Mouse (Mus musculus): ENCODE measurements around the gene Plcb4. TPM values are rescaled to one million over a fixed set of nuclear protein-coding genes. Genes with fewer than 3 reads are reported as not detected.
"Not testable (repeated sequence)": the region's sequence is repeated elsewhere in the genome, so short reads cannot be mapped to it uniquely, and the experiment has no call there.

Gene Plcb4
- polyA plus RNA-seq, 1 experiment from 2014 or later, result 14.4 TPM

GRCm38 (mm10) chr2:135708386-135708785, 49.6 kb downstream of the Plcb4 start:
- WGBS, result 60% methylated on average over 3 of the region's 3 CpGs
- Histone ChIP-seq H3K27ac (replicated peaks) (no peak overlapping the region), H3K36me3 (ENCODE audit: control insufficient read depth, insufficient read depth, low read length) (no peaks in the 10 kb centered on the region), H3K4me2 (replicated peaks; ENCODE audit: low read depth) (no peak overlapping the region), H3K4me1 (replicated peaks; ENCODE audit: control insufficient read depth, insufficient read depth) (peaks cover 4% of the 10 kb centered on the region; the same call in 1 of the 2 replicates), H3K4me3 (ENCODE audit: low read depth, low read length) (no peak overlapping the region), H3K27me3 (ENCODE audit: control insufficient read depth, insufficient read depth, low read length) (no peaks in the 10 kb centered on the region), H3K9ac (ENCODE audit: low read length) (no peak overlapping the region), H3K9me3 (ENCODE audit: control insufficient read depth, low read length) (no peaks in the 10 kb centered on the region)
- ATAC-seq (ENCODE audit: low FRiP score, low TSS enrichment) (no peak), DNase-seq (ENCODE audit: low spot score) (no peak)
- no peak for TF ChIP-seq CTCF (IDR thresholded peaks at IDR 0.05; ENCODE audit: low read depth)
- no peak for TF ChIP-seq EP300 (optimal IDR thresholded peaks at IDR 0.05)

GRCm38 (mm10) chr2:135708796-135709195, 50.0 kb downstream of the Plcb4 start:
- H3K36me3 ChIP-seq (ENCODE audit: control insufficient read depth, insufficient read depth, low read length), result no peaks in the 10 kb centered on the region
- no peaks in the 10 kb centered on the region for H3K9me3 ChIP-seq (ENCODE audit: control insufficient read depth, low read length)
- H3K27me3 ChIP-seq (ENCODE audit: control insufficient read depth, insufficient read depth, low read length), result no peaks in the 10 kb centered on the region
- H3K4me2 ChIP-seq (replicated peaks; ENCODE audit: low read depth), result no peak overlapping the region
- H3K4me3 ChIP-seq (ENCODE audit: low read depth, low read length), result no peak overlapping the region
- TF ChIP-seq EP300 (optimal IDR thresholded peaks at IDR 0.05) (no peak), CTCF (IDR thresholded peaks at IDR 0.05; ENCODE audit: low read depth) (no peak)
- ATAC-seq (ENCODE audit: low FRiP score, low TSS enrichment) (no peak), DNase-seq (ENCODE audit: low spot score) (no peak)
- 87% methylated on average over 9 of the region's 9 CpGs for WGBS
- no peak overlapping the region for H3K9ac ChIP-seq (ENCODE audit: low read length)
- no peak overlapping the region for H3K27ac ChIP-seq (replicated peaks)
- peaks cover 4% of the 10 kb centered on the region; the same call in 1 of the 2 replicates for H3K4me1 ChIP-seq (replicated peaks; ENCODE audit: control insufficient read depth, insufficient read depth)

GRCm38 (mm10) chr2:135709736-135710135, 50.9 kb downstream of the Plcb4 start:
- H3K27ac ChIP-seq (replicated peaks); H3K9me3 ChIP-seq (ENCODE audit: control insufficient read depth, low read length); H3K4me2 ChIP-seq (replicated peaks; ENCODE audit: low read depth); H3K4me3 ChIP-seq (ENCODE audit: low read depth, low read length); DNase-seq (ENCODE audit: low spot score); H3K4me1 ChIP-seq (replicated peaks; ENCODE audit: control insufficient read depth, insufficient read depth); H3K36me3 ChIP-seq (ENCODE audit: control insufficient read depth, insufficient read depth, low read length); ATAC-seq (ENCODE audit: low FRiP score, low TSS enrichment); H3K9ac ChIP-seq (ENCODE audit: low read length); H3K27me3 ChIP-seq (ENCODE audit: control insufficient read depth, insufficient read depth, low read length): not testable (repeated sequence)

GRCm38 (mm10) chr2:135711049-135711924, 52.5 kb downstream of the Plcb4 start:
- H3K27me3 ChIP-seq (ENCODE audit: control insufficient read depth, insufficient read depth, low read length), result no peaks in the 10 kb centered on the region
- H3K9ac ChIP-seq (ENCODE audit: low read length), result no peak overlapping the region
- H3K4me2 ChIP-seq (replicated peaks; ENCODE audit: low read depth), result peak overlapping the region; percentile 31
- peaks cover 4% of the 10 kb centered on the region; the same call in 1 of the 2 replicates for H3K4me1 ChIP-seq (replicated peaks; ENCODE audit: control insufficient read depth, insufficient read depth)
- 40% methylated on average over 8 of the region's 8 CpGs for WGBS
- ATAC-seq (ENCODE audit: low FRiP score, low TSS enrichment), result peak; percentile 29; the same call in 1 of the 2 replicates
- no peak overlapping the region for H3K4me3 ChIP-seq (ENCODE audit: low read depth, low read length)
- H3K36me3 ChIP-seq (ENCODE audit: control insufficient read depth, insufficient read depth, low read length), result no peaks in the 10 kb centered on the region
- H3K27ac ChIP-seq (replicated peaks), result peak overlapping the region; percentile 30
- no peak for TF ChIP-seq CTCF (IDR thresholded peaks at IDR 0.05; ENCODE audit: low read depth)
- no peak for TF ChIP-seq EP300 (optimal IDR thresholded peaks at IDR 0.05)
- H3K9me3 ChIP-seq (ENCODE audit: control insufficient read depth, low read length), result no peaks in the 10 kb centered on the region
- no peak for DNase-seq (ENCODE audit: low spot score)

- peaks cover 4% of the 10 kb centered on the region; the same call in 1 of the 2 replicates for H3K4me1 ChIP-seq (replicated peaks; ENCODE audit: control insufficient read depth, insufficient read depth)
- peak overlapping the region; percentile 31 for H3K4me2 ChIP-seq (replicated peaks; ENCODE audit: low read depth)
- no peak overlapping the region for H3K9ac ChIP-seq (ENCODE audit: low read length)
- ATAC-seq (ENCODE audit: low FRiP score, low TSS enrichment), result peak; percentile 56; the same call in 1 of the 2 replicates
- H3K27me3 ChIP-seq (ENCODE audit: control insufficient read depth, insufficient read depth, low read length), result no peaks in the 10 kb centered on the region
- TF ChIP-seq EP300 (optimal IDR thresholded peaks at IDR 0.05) (no peak), CTCF (IDR thresholded peaks at IDR 0.05; ENCODE audit: low read depth) (peak; percentile 28)
- H3K4me3 ChIP-seq (ENCODE audit: low read depth, low read length), result no peak overlapping the region
- 15% methylated on average over 8 of the region's 8 CpGs for WGBS
- no peaks in the 10 kb centered on the region for H3K9me3 ChIP-seq (ENCODE audit: control insufficient read depth, low read length)
- no peaks in the 10 kb centered on the region for H3K36me3 ChIP-seq (ENCODE audit: control insufficient read depth, insufficient read depth, low read length)
- H3K27ac ChIP-seq (replicated peaks), result peak overlapping the region; percentile 30
- peak; percentile 65 for DNase-seq (ENCODE audit: low spot score)
Measured at GRCm38 (mm10) chr2:135711925-135712288, 53.1 kb downstream of the Plcb4 start.

GRCm38 (mm10) chr2:135712331-135712730, 53.5 kb downstream of the Plcb4 start:
- DNase-seq (ENCODE audit: low spot score) (no peak), ATAC-seq (ENCODE audit: low FRiP score, low TSS enrichment) (no peak)
- Histone ChIP-seq H3K4me2 (replicated peaks; ENCODE audit: low read depth) (no peak overlapping the region), H3K9me3 (ENCODE audit: control insufficient read depth, low read length) (no peaks in the 10 kb centered on the region), H3K4me3 (ENCODE audit: low read depth, low read length) (no peak overlapping the region), H3K27me3 (ENCODE audit: control insufficient read depth, insufficient read depth, low read length) (no peaks in the 10 kb centered on the region), H3K36me3 (ENCODE audit: control insufficient read depth, insufficient read depth, low read length) (no peaks in the 10 kb centered on the region), H3K27ac (replicated peaks) (no peak overlapping the region), H3K4me1 (replicated peaks; ENCODE audit: control insufficient read depth, insufficient read depth) (peaks cover 4% of the 10 kb centered on the region; the same call in 1 of the 2 replicates), H3K9ac (ENCODE audit: low read length) (no peak overlapping the region)
- TF ChIP-seq CTCF (IDR thresholded peaks at IDR 0.05; ENCODE audit: low read depth) (no peak), EP300 (optimal IDR thresholded peaks at IDR 0.05) (no peak)
- WGBS, result 43% methylated on average over 5 of the region's 5 CpGs
